Mouse (Mus musculus) left cerebral cortex, adult 6 months (tissue): ENCODE data around the gene Tmem267. TPM values are rescaled to one million over a fixed set of nuclear protein-coding genes. Genes with fewer than 3 reads are reported as not detected.

ENCODE experiments used
- long read RNA-seq, 2 experiments: library from polyadenylated mRNA; unstranded; transcript quantifications; one replicate each; pipeline ENCODE4 v2.0.0; 2019 to 2020
- polyA plus RNA-seq: library from polyadenylated mRNA; unstranded; fragments of <200 nt; fragmentation: Nextera tagmentation; gene quantifications from 2 replicates; pipeline ENCODE4 v1.2.3, GENCODE M21; 2021

Tmem267 gene
- polyA plus RNA-seq: 8.5 and 11.5 TPM in 2 replicates
- long read RNA-seq, experiment 1, transcript Tmem267-205 (3 exons, 1,789 nt): major isoform, 12 of 41 reads
- long read RNA-seq, experiment 1, partial matches to known transcripts: 2 of 41 reads
- long read RNA-seq, experiment 1, other reads (novel, unspliced or antisense): 27 of 41 reads
- long read RNA-seq, experiment 2, transcript Tmem267-205 (3 exons, 1,789 nt): major isoform, 6 of 16 reads
- long read RNA-seq, experiment 2, partial matches to known transcripts: 0 of 16 reads
- long read RNA-seq, experiment 2, other reads (novel, unspliced or antisense): 8 of 16 reads

DNA sequence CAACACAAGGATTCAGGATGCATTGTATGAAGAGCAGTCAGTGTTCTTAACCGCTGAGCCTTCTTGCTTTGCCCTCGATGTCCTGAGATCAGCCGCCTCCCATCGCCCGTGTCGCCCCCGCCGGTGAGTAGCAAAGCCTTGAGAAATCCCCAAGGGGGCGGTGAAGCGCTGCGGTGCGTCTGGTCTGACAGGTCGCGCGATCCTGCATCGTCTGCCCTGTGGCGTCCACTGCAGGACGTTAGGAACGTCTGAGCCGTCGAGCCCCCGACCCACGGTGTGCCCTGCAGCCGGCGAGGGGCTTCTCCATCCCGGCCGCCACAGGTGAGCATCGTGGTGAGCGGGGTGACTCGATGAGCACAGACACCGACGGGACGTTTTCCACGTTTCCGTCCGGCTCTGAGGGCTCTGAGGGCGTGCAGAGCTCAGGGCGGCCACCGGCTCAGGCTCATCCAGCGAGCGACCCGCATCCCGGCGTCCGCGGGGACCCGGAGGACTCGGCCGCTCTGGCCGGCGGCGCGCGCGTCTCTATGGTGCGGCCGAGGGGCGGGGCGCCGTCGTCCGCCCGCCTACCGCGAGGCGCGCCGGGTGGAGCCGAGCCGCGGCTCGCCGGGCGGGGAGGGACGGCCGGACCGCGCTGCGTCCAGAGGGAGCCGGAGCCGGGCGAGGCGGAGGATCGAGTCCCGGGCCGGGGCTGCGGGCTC is at the start of gene Tmem267, which contains the start of gene 3110070M22Rik:
Gene Tmem267, plus strand, starts transcription at position 160 of the 701 bp plus-strand sequence.
Gene 3110070M22Rik, minus strand, starts transcription at position 504 of the 701 bp plus-strand sequence.

DNA sequence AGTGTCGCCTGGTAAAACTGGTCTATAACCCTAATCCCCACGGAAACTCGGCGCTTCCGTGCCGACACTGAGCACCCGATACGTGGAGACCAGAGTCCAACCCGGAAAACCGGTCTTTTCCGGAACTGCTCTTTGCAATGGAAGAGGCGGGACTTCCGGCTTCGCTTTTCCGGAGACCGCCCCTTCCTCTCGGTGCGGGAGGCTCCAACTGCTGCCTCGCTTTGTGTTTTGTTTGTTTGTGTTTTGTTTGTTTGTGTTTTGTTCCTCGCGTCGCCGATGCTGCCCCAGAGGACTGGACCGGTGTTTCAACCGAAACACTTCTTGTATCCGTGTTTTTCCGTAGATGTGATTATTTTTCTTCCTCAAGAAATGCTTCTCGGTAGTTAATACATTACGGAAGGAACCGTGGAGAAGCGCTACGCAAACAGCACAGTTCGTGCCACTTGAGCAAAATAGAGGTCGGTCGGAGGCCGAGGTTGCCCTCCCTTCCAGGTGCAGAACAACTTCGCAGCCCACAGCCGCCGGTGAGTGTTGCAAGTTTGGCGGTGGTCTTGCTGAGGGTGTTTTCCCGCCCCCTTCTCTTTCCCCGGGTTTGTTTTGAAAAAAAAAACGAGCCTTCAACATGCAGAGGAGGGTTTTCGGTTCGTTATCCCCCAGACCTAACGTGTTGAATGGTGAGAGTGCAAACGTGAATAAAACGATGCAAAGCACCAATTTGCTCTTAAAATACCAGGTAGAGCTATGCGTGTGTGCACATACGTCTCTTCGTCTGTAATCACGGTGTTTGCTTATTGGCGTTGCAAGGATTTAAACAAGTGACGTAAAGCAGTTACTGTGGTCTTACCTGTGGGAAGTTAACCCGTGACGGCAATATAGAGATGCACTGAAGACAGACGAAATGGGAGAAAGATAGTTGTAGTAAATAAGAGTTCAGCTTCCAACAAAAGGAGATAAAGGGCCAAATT is 25.0 kb upstream of the Tmem267 start, which contains the start of gene 4833420G17Rik:
Gene 4833420G17Rik, plus strand, starts transcription at position 173 of the 965 bp plus-strand sequence.

GRCm38 (mm10) chr13:119623634-119624033 is 135.8 kb downstream of the Tmem267 start, which contains the start of gene Ccl28:
TSS of gene Ccl28 (plus strand) at chr13:119623819.

Other genes starting within 250 kb of the Tmem267 start
- 108 and 177 TPM in 2 replicates for gene Paip1, start 59.4 kb upstream of the Tmem267 start, polyA plus RNA-seq
- gene 4833420G17Rik, start 25.3 kb upstream of the Tmem267 start, polyA plus RNA-seq: 22.5 and 26.6 TPM in 2 replicates
- gene 3110070M22Rik, start 344 bp downstream of the Tmem267 start, polyA plus RNA-seq: 3.8 and 4.6 TPM in 2 replicates
- gene Ccl28, start 135.8 kb downstream of the Tmem267 start, polyA plus RNA-seq: 0.15 and 0.29 TPM in 2 replicates
- gene Hmgcs1, start 202.3 kb downstream of the Tmem267 start, polyA plus RNA-seq: 176 and 180 TPM in 2 replicates